Mouse (Mus musculus): ENCODE results near the gene Gpa33. TPM values are rescaled to one million over a fixed set of nuclear protein-coding genes. Genes with fewer than 3 reads are reported as not detected.

The Gpa33 gene
- polyA plus RNA-seq, 1 experiment from 2014 or later: 161 TPM

DNA sequence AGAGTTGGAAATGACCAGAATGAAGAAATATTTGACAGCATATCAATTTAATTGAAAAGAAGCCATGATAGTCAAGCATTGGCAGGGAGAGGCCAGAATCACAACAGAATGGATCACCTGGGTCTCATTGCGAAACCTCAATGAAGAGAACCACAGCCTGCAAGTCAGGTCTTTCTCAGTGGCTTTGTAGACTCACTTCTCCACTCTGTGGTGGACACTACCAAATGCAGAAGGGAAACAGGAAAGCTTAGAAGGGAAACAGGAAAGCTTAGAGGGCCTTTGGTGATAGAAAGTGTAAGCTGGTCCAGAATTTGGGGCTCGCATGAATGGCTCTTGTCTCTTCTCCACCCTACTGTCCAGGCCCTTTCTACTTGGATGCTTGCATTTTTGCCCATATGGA is 31.9 kb upstream of the Gpa33 start:
- no peak overlapping the region for H3K4me2 ChIP-seq (replicated peaks; ENCODE audit: low read depth)
- no peak overlapping the region for H3K27ac ChIP-seq (ENCODE audit: low read depth, low read length)
- no peak overlapping the region for H3K9ac ChIP-seq (ENCODE audit: low read depth, low read length)
- 97% methylated on average over 2 of the region's 2 CpGs for WGBS
- H3K9me3 ChIP-seq (ENCODE audit: control insufficient read depth): no peaks in the 10 kb centered on the region
- no peak overlapping the region for H3K4me3 ChIP-seq (ENCODE audit: low read depth, low read length)
- ATAC-seq: no peak
- H3K36me3 ChIP-seq (ENCODE audit: control insufficient read depth, insufficient read depth): no peaks in the 10 kb centered on the region
- no peaks in the 10 kb centered on the region for H3K4me1 ChIP-seq (replicated peaks; ENCODE audit: control insufficient read depth, insufficient read depth, low read length)
- no peak for TF ChIP-seq CTCF (IDR thresholded peaks at IDR 0.05; ENCODE audit: low read depth)
- H3K27me3 ChIP-seq (replicated peaks; ENCODE audit: control insufficient read depth, insufficient read depth, low read length): no peaks in the 10 kb centered on the region

DNA sequence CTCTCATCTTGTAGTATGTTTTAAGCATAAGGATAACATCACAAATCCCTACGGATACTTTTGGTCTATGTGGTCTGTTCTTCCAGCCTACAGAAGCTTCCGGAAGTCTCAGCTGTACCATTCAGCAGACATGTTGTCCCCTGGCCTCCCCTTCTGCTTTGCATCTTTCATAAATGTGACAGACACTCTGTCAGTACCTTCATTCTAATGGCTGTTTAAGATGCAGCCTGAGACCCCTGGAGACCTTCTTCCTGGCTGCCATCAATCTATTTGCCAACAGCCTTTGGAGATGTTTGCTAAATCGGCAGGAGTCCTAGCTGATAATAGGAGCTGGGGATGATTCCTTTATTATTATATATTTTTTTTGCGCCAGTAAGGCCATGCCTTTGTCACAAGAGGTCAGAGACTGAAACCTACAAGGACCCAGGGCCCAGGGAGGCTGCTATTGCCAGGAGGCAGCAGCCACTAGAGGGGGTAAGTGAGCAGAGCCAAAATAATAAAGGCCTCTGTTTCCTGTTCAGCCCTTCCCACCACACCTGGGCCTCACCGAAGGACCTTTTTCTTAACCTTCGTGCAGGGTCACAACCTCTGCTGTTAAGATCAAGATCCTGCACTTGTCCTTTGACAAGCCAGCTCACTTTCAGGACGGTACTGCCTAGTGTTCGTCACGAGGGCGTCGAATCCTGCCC is 27.0 kb upstream of the Gpa33 start:
- H3K4me1 ChIP-seq (replicated peaks; ENCODE audit: control insufficient read depth, insufficient read depth, low read length): no peaks in the 10 kb centered on the region
- TF ChIP-seq CTCF (IDR thresholded peaks at IDR 0.05; ENCODE audit: low read depth): peak; percentile 87
- ATAC-seq: peak; percentile 70

DNA sequence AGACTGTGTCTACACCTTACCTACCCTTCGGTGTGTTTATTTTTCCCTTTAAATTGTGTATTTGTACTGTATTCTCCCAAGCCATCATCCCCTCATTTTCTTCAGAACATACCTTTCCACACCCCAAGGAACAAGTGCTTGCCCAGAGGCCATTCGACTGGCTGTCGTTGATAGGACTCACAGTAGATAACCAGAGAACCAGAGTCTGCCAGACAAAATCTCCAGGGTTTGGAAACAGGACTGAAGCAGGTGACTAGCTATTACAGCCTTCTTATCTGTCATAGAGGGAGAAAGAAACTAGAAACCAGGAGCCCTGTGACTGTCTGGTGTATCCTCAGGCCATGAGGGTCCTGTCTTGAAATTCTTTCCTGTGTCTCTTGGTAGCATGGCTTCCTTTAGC is 25.2 kb upstream of the Gpa33 start:
- TF ChIP-seq CTCF (IDR thresholded peaks at IDR 0.05; ENCODE audit: low read depth): no peak
- 76% methylated on average over 3 of the region's 3 CpGs for WGBS
- H3K4me2 ChIP-seq (replicated peaks; ENCODE audit: low read depth): no peak overlapping the region
- H3K36me3 ChIP-seq (ENCODE audit: control insufficient read depth, insufficient read depth): no peaks in the 10 kb centered on the region
- H3K9me3 ChIP-seq (ENCODE audit: control insufficient read depth): no peaks in the 10 kb centered on the region
- H3K27me3 ChIP-seq (replicated peaks; ENCODE audit: control insufficient read depth, insufficient read depth, low read length): no peaks in the 10 kb centered on the region
- ATAC-seq: no peak
- H3K9ac ChIP-seq (ENCODE audit: low read depth, low read length): no peak overlapping the region
- H3K27ac ChIP-seq (ENCODE audit: low read depth, low read length): no peak overlapping the region
- no peak overlapping the region for H3K4me3 ChIP-seq (ENCODE audit: low read depth, low read length)
- no peaks in the 10 kb centered on the region for H3K4me1 ChIP-seq (replicated peaks; ENCODE audit: control insufficient read depth, insufficient read depth, low read length)

More for the DNA sequence above, 27.0 kb upstream of the Gpa33 start:
- H3K4me3 ChIP-seq (ENCODE audit: low read depth, low read length): no peak overlapping the region
- no peak overlapping the region for H3K27ac ChIP-seq (ENCODE audit: low read depth, low read length)
- H3K9me3 ChIP-seq (ENCODE audit: control insufficient read depth): no peaks in the 10 kb centered on the region
- WGBS: 55% methylated on average over 11 of the region's 11 CpGs
- no peak overlapping the region for H3K4me2 ChIP-seq (replicated peaks; ENCODE audit: low read depth)
- no peak overlapping the region for H3K9ac ChIP-seq (ENCODE audit: low read depth, low read length)
- H3K27me3 ChIP-seq (replicated peaks; ENCODE audit: control insufficient read depth, insufficient read depth, low read length): no peaks in the 10 kb centered on the region
- no peaks in the 10 kb centered on the region for H3K36me3 ChIP-seq (ENCODE audit: control insufficient read depth, insufficient read depth)

DNA sequence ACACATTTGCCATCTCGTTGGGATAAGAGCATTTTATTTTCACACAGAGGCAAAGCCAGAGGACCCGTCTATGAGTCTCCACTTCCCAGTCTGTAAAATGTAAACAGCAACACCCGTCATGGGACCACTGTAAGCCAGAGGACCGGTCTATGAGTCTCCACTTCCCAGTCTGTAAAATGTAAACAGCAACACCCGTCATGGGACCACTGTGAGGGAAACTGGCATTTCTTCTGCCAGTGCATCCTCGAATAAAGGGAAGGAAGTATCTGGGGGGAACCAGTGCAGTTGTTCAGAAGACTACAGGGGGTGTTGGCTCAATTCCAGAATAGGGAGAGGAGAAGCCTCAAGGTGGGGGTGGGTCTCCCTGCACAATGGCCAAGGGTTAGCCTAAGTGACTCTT is 24.6 kb upstream of the Gpa33 start:
- ATAC-seq: no peak
- Histone ChIP-seq H3K4me1 (replicated peaks; ENCODE audit: control insufficient read depth, insufficient read depth, low read length) (no peaks in the 10 kb centered on the region), H3K4me3 (ENCODE audit: low read depth, low read length) (no peak overlapping the region), H3K4me2 (replicated peaks; ENCODE audit: low read depth) (no peak overlapping the region), H3K36me3 (ENCODE audit: control insufficient read depth, insufficient read depth) (no peaks in the 10 kb centered on the region), H3K9me3 (ENCODE audit: control insufficient read depth) (no peaks in the 10 kb centered on the region), H3K27me3 (replicated peaks; ENCODE audit: control insufficient read depth, insufficient read depth, low read length) (no peaks in the 10 kb centered on the region), H3K27ac (ENCODE audit: low read depth, low read length) (no peak overlapping the region), H3K9ac (ENCODE audit: low read depth, low read length) (no peak overlapping the region)
- TF ChIP-seq CTCF (IDR thresholded peaks at IDR 0.05; ENCODE audit: low read depth): no peak
- 50% methylated on average over 6 of the region's 6 CpGs for WGBS

DNA sequence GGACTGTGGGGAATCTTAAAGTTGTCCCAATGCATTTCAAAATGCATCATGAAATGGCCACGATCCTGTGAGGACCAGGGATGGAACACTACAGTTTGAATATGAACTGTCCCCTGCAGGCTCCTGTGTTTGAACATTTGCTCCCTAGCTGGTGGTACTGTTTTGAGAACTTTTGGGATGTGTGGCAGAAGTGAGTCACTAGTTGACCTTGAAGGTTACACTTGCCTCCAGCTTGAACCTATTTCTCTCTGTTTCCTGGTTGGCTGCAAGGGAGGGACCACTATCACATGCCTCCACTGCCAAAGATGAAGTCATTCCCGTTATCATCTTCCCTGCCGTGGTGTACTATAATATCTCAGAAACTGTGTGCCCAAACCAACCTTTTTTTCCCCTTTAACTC is 15.1 kb upstream of the Gpa33 start:
- ATAC-seq: no peak
- Histone ChIP-seq H3K9me3 (ENCODE audit: control insufficient read depth) (no peaks in the 10 kb centered on the region), H3K27me3 (replicated peaks; ENCODE audit: control insufficient read depth, insufficient read depth, low read length) (no peaks in the 10 kb centered on the region), H3K4me3 (ENCODE audit: low read depth, low read length) (no peak overlapping the region), H3K4me1 (replicated peaks; ENCODE audit: control insufficient read depth, insufficient read depth, low read length) (no peaks in the 10 kb centered on the region), H3K9ac (ENCODE audit: low read depth, low read length) (no peak overlapping the region), H3K36me3 (ENCODE audit: control insufficient read depth, insufficient read depth) (no peaks in the 10 kb centered on the region), H3K27ac (ENCODE audit: low read depth, low read length) (no peak overlapping the region), H3K4me2 (replicated peaks; ENCODE audit: low read depth) (no peak overlapping the region)
- 69% methylated on average over 3 of the region's 3 CpGs for WGBS
- no peak for TF ChIP-seq CTCF (IDR thresholded peaks at IDR 0.05; ENCODE audit: low read depth)

DNA sequence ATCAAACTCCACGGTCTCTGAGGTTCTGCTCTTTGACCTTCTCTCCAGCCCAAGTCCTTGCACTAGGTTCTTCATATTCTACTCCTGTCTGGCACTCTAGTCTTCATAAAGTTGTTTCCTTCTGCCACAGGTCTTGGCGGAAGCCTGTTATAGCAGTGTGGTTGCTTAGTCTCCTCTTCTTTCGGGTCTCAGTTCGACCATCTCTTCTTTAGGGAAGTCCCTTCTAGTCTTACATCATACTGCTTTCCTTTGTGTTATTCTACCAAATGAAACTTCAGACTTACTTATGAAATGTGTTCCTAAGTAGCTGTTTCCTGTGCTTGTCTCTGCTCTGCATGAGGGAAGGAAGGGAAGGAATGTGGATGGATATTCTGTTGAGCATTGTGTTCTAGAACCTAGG is 14.3 kb upstream of the Gpa33 start:
- no peak overlapping the region for H3K4me2 ChIP-seq (replicated peaks; ENCODE audit: low read depth)
- WGBS: 80% methylated on average over 4 of the region's 4 CpGs
- no peak for TF ChIP-seq CTCF (IDR thresholded peaks at IDR 0.05; ENCODE audit: low read depth)
- no peaks in the 10 kb centered on the region for H3K27me3 ChIP-seq (replicated peaks; ENCODE audit: control insufficient read depth, insufficient read depth, low read length)
- ATAC-seq: no peak
- H3K36me3 ChIP-seq (ENCODE audit: control insufficient read depth, insufficient read depth): no peaks in the 10 kb centered on the region
- no peak overlapping the region for H3K4me3 ChIP-seq (ENCODE audit: low read depth, low read length)
- no peaks in the 10 kb centered on the region for H3K9me3 ChIP-seq (ENCODE audit: control insufficient read depth)
- H3K4me1 ChIP-seq (replicated peaks; ENCODE audit: control insufficient read depth, insufficient read depth, low read length): no peaks in the 10 kb centered on the region
- H3K9ac ChIP-seq (ENCODE audit: low read depth, low read length): no peak overlapping the region
- H3K27ac ChIP-seq (ENCODE audit: low read depth, low read length): no peak overlapping the region

All from intestine, postnatal 0 days (tissue).